11 mouse cellular contexts compared by ENCODE assay signal in the genomic region with DNA sequence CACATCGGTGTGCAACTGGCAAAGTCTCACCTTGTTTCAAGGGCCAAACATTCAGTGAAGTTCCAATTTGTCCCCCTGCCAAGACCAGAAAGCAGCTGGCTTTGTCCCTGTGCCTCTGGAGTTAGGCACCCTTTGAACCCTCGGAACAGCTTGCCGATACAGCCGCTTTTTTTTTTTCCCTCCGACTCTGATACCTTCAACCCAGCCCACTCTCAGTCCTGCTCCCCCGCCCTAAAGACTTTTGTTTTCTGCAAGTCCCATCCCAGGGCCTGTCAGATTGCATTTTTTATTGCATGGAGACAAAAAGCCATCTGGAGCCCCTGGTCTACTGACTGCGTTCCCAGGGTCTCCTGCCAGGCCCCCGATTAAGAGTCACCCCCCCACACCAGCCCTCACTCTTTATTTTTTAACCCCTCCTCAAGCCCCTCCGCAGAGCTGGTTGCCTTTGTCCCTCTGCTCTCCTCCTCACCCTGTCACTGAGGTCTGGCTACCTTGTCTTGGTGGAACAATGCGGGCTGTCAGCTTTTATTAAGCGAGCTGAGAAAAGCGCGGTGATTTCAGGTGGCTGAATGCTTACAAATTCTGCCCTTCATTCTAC. TPM values are rescaled to one million over a fixed set of nuclear protein-coding genes. Genes with fewer than 3 reads are reported as not detected.
DNase-seq lines count a peak whose midpoint lies in the region; ATAC-seq lines count a peak whose summit lies in the region.
"Had no signal": no experiment of that assay in that cellular context is flagged by ENCODE, and none has a peak within 500 bp of the region (broad histone marks: within the 10 kb centered on the region; RNA-seq: fewer than 3 reads in every experiment).

No protein-coding gene starts in this region.

- WGBS in hindbrain, embryonic 11.5 days, result 16% methylated on average over 13 of the region's 13 CpGs
- WGBS in limb, embryonic 13.5 days, result 15% methylated on average over 13 of the region's 13 CpGs
- 22% methylated on average over 13 of the region's 13 CpGs for WGBS in stomach, embryonic 14.5 days

- no peaks in the 10 kb centered on the region for H3K27me3 ChIP-seq in hindbrain, embryonic 11.5 days (ENCODE audit: control insufficient read depth, insufficient read depth, low read length)
- peaks cover 7% of the 10 kb centered on the region; the same call in 1 of the 2 replicates for H3K27me3 ChIP-seq in limb, embryonic 13.5 days
- no peaks in the 10 kb centered on the region for H3K27me3 ChIP-seq in stomach, embryonic 14.5 days (ENCODE audit: control insufficient read depth, insufficient read depth, low read length)

- no peaks in the 10 kb centered on the region for H3K36me3 ChIP-seq in hindbrain, embryonic 11.5 days (ENCODE audit: control insufficient read depth, insufficient read depth, low read length)
- H3K36me3 ChIP-seq in limb, embryonic 13.5 days, result no peaks in the 10 kb centered on the region
- H3K36me3 ChIP-seq in stomach, embryonic 14.5 days (ENCODE audit: control insufficient read depth, insufficient read depth, low read length), result no peaks in the 10 kb centered on the region

- H3K4me2 ChIP-seq in hindbrain, embryonic 11.5 days (replicated peaks; ENCODE audit: low read depth, low read length), result peak overlapping the region; percentile 2
- H3K4me2 ChIP-seq in limb, embryonic 13.5 days (replicated peaks), result peak overlapping the region; percentile 46
- H3K4me2 ChIP-seq in stomach, embryonic 14.5 days (replicated peaks; ENCODE audit: low read depth, low read length), result peak overlapping the region; percentile 27

- H3K4me3 ChIP-seq in hindbrain, embryonic 11.5 days (ENCODE audit: low read depth, low read length), result no peak overlapping the region
- no peak overlapping the region for H3K4me3 ChIP-seq in limb, embryonic 13.5 days
- no peak overlapping the region for H3K4me3 ChIP-seq in stomach, embryonic 14.5 days (ENCODE audit: low read depth, low read length)

- peaks cover 28% of the 10 kb centered on the region for H3K4me1 ChIP-seq in hindbrain, embryonic 11.5 days (replicated peaks; ENCODE audit: control insufficient read depth, insufficient read depth, low read length)
- peaks cover 35% of the 10 kb centered on the region for H3K4me1 ChIP-seq in limb, embryonic 13.5 days
- peaks cover 10% of the 10 kb centered on the region for H3K4me1 ChIP-seq in stomach, embryonic 14.5 days (ENCODE audit: control insufficient read depth, insufficient read depth, low read length)

- no peaks in the 10 kb centered on the region for H3K9me3 ChIP-seq in hindbrain, embryonic 11.5 days (ENCODE audit: control insufficient read depth, low read length)
- no peaks in the 10 kb centered on the region for H3K9me3 ChIP-seq in limb, embryonic 13.5 days
- no peaks in the 10 kb centered on the region for H3K9me3 ChIP-seq in stomach, embryonic 14.5 days (ENCODE audit: control insufficient read depth, low read depth, low read length)

- peak overlapping the region; percentile 92 for H3K27ac ChIP-seq in hindbrain, embryonic 11.5 days (ENCODE audit: low read depth, low read length)
- H3K27ac ChIP-seq in limb, embryonic 13.5 days, result no peak overlapping the region
- no peak overlapping the region for H3K27ac ChIP-seq in stomach, embryonic 14.5 days (ENCODE audit: low read length)

- ATAC-seq in hindbrain, embryonic 11.5 days (ENCODE audit: low FRiP score), result peak; percentile 86
- ATAC-seq in limb, embryonic 13.5 days (ENCODE audit: low FRiP score, low read depth), result no peak
- ATAC-seq in stomach, embryonic 14.5 days (ENCODE audit: insufficient number of reproducible peaks, insufficient read depth, low FRiP score, low read depth), result no peak

- H3K9ac ChIP-seq in hindbrain, embryonic 11.5 days (ENCODE audit: low read depth, low read length), result peak overlapping the region; percentile 50
- H3K9ac ChIP-seq in limb, embryonic 13.5 days, result no peak overlapping the region
- no peak overlapping the region for H3K9ac ChIP-seq in stomach, embryonic 14.5 days (replicated peaks; ENCODE audit: low read depth, low read length)

- peak; percentile 47 for DNase-seq in kidney, adult 18-20 months
- no peak for DNase-seq in kidney, postnatal 10 days
- peak; percentile 79 for DNase-seq in hindbrain, embryonic 11.5 days (ENCODE audit: low spot score)
- DNase-seq in cerebellum, adult 11 months, result no peak
- DNase-seq in adrenal gland, postnatal 36 days, result no peak
- no peak for DNase-seq in gastrocnemius, adult 8-10 months (ENCODE audit: low spot score in 2 of 2)
- DNase-seq: lung, postnatal 4 days had no signal

RNA-seq across cellular contexts. Expression of gene Ccdc182, which starts 18.9 kb away (rescaled TPM):
- 9.8 and 10.0 TPM in 2 replicates for polyA plus RNA-seq in hindbrain, embryonic 11.5 days (2014; fragmentation: Nextera tagmentation; extraction: Ambion mirVana)
- polyA plus RNA-seq in limb, embryonic 13.5 days (2015; fragmentation: Nextera tagmentation; extraction: Ambion mirVana), result 0.11 TPM in 1 of 2 replicates, not detected in the other
- polyA plus RNA-seq in stomach, embryonic 14.5 days (2014; fragmentation: Nextera tagmentation; extraction: Ambion mirVana), result not detected in 2 replicates
- total RNA-seq in adrenal gland, postnatal 36 days (2021), result not detected
- not detected for total RNA-seq in gastrocnemius, adult 8-10 months (2022)
- polyA plus RNA-seq: large intestine, adult 2 months; small intestine, adult 2 months had no signal

Comparison
In these comparisons a context has a peak if more than half of its experiments do, and no peak if none do; other contexts are left out.
1. DNase-seq: peak in kidney, adult 18-20 months (single experiment) and hindbrain, embryonic 11.5 days (single experiment); none in kidney, postnatal 10 days (single experiment), cerebellum, adult 11 months (single experiment), adrenal gland, postnatal 36 days (0 of 2) and gastrocnemius, adult 8-10 months (0 of 2).
2. Peak in every context shown above with its lines, with median percentiles within 50 percentile points of each other: H3K4me2 ChIP-seq.